ENCODE assay signal across 11 mouse cellular contexts in the genomic region with DNA sequence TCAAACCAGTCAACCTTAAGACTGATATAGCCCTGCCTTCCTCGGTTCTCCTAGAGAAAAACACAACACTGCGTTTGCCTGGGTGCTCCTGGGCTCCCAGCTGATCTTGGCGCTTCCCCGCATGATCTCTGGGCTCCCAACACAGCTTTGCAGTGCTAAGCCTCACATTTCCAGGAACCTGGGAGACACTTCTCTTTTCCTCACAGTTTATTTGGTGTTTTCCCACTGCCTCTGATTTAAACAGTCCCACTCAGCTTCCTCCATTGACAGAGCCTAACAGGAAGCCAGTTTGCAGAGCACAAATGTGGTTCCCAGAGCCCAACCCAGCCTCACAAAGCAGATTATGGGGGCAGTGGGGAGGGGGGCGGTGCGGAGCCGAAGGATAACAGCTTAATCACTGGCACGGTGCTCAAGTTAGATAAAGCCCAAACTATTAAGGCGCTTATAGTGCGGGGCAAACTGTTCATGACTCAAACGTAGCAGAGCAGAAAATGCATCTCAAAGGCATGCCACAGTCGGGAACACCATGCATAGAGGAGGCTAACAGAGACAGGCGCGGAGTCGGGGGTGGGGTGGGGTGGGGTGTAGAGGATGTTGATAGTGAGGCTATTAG. TPM values are rescaled to one million over a fixed set of nuclear protein-coding genes. Genes with fewer than 3 reads are reported as not detected.
DNase-seq lines count a peak whose midpoint lies in the region; ATAC-seq and TF ChIP-seq lines count a peak whose summit lies in the region.
"Had no signal": no experiment of that assay in that cellular context is flagged by ENCODE, and none has a peak within 500 bp of the region (broad histone marks: within the 10 kb centered on the region; RNA-seq: fewer than 3 reads in every experiment).

No protein-coding gene starts in this region.

- no peak overlapping the region for H3K27ac ChIP-seq in kidney, embryonic 14.5 days (ENCODE audit: low read depth, low read length)
- H3K27ac ChIP-seq in kidney, adult 2 months (ENCODE audit: insufficient read depth, low read depth, low read length): no peak overlapping the region
- no peak overlapping the region for H3K27ac ChIP-seq in embryonic facial prominence, embryonic 12.5 days
- H3K27ac ChIP-seq in limb, embryonic 12.5 days: no peak overlapping the region

- no peak for TF ChIP-seq CTCF in kidney, adult 2 months (conservative IDR thresholded peaks at IDR 0.05; ENCODE audit: insufficient read depth, insufficient read length, low read depth, low read length)

- no peak overlapping the region for H3K4me3 ChIP-seq in kidney, embryonic 14.5 days (ENCODE audit: low read length)
- no peak overlapping the region for H3K4me3 ChIP-seq in kidney, adult 2 months (ENCODE audit: insufficient read depth, low read depth, low read length)
- H3K4me3 ChIP-seq in embryonic facial prominence, embryonic 12.5 days: no peak overlapping the region
- H3K4me3 ChIP-seq in limb, embryonic 12.5 days (replicated peaks): 0 out of 2 replicates have a peak overlapping the region, but pooled peaks have one; percentile 10

- no peak overlapping the region for H3K9ac ChIP-seq in kidney, embryonic 14.5 days (ENCODE audit: low read depth, low read length)
- H3K9ac ChIP-seq in embryonic facial prominence, embryonic 12.5 days: no peak overlapping the region
- no peak overlapping the region for H3K9ac ChIP-seq in limb, embryonic 12.5 days (replicated peaks)

- no peaks in the 10 kb centered on the region for H3K27me3 ChIP-seq in kidney, embryonic 14.5 days (ENCODE audit: control insufficient read depth, insufficient read depth, low read length)
- no peaks in the 10 kb centered on the region for H3K27me3 ChIP-seq in kidney, adult 2 months (replicated peaks; ENCODE audit: control insufficient read depth, insufficient read depth, low read length)
- peaks cover 8% of the 10 kb centered on the region; the same call in 1 of the 2 replicates for H3K27me3 ChIP-seq in embryonic facial prominence, embryonic 12.5 days
- H3K27me3 ChIP-seq in limb, embryonic 12.5 days: peaks cover 20% of the 10 kb centered on the region

- no peak for ATAC-seq in kidney, embryonic 14.5 days (ENCODE audit: low FRiP score, low TSS enrichment)
- no peak for ATAC-seq in embryonic facial prominence, embryonic 12.5 days (ENCODE audit: insufficient number of reproducible peaks, insufficient read depth, low FRiP score, low TSS enrichment)
- no peak for ATAC-seq in limb, embryonic 12.5 days (ENCODE audit: insufficient number of reproducible peaks, insufficient read depth, low FRiP score, low TSS enrichment, low read depth)
- no peak for ATAC-seq in cerebellum, adult (ENCODE audit: insufficient number of reproducible peaks, low FRiP score, low TSS enrichment)

- 0 out of 2 replicates have a peak, but pooled peaks cover 2% of the 10 kb centered on the region for H3K9me3 ChIP-seq in kidney, embryonic 14.5 days (ENCODE audit: control insufficient read depth, low read length)
- H3K9me3 ChIP-seq in embryonic facial prominence, embryonic 12.5 days: no peaks in the 10 kb centered on the region
- no peaks in the 10 kb centered on the region; the same call in 1 of the 2 replicates for H3K9me3 ChIP-seq in limb, embryonic 12.5 days
- H3K9me3 ChIP-seq: G1E had no signal

- 10% methylated on average over 15 of the region's 15 CpGs for whole genome bisulfite sequencing in kidney, embryonic 14.5 days
- WGBS in kidney, adult 2 months: 17% methylated on average over 15 of the region's 15 CpGs
- WGBS in embryonic facial prominence, embryonic 12.5 days: 22% methylated on average over 15 of the region's 15 CpGs
- WGBS in limb, embryonic 12.5 days: 18% methylated on average over 15 of the region's 15 CpGs

- no peak for DNase-seq in kidney, adult 2 months
- DNase-seq in retina, embryonic 14.5 days (ENCODE audit: low spot score): peak; percentile 38
- no peak for DNase-seq in cerebellum, adult 9-10 months
- DNase-seq in cerebellum, adult 11-12 months: no peak
- DNase-seq: lung, postnatal 36 days had no signal

- no peaks in the 10 kb centered on the region for H3K4me1 ChIP-seq in kidney, embryonic 14.5 days (ENCODE audit: control insufficient read depth, insufficient read depth, low read length)
- no peaks in the 10 kb centered on the region for H3K4me1 ChIP-seq in kidney, adult 2 months (ENCODE audit: control insufficient read depth, insufficient read depth, low read length)
- H3K4me1 ChIP-seq in embryonic facial prominence, embryonic 12.5 days: no peaks in the 10 kb centered on the region; the same call in 1 of the 2 replicates
- H3K4me1 ChIP-seq in limb, embryonic 12.5 days (replicated peaks): 0 out of 2 replicates have a peak, but pooled peaks cover 7% of the 10 kb centered on the region

- no peak for TF ChIP-seq POLR2A in kidney, adult 2 months (IDR thresholded peaks at IDR 0.05; ENCODE audit: low read depth, low read length)

- H3K36me3 ChIP-seq in kidney, embryonic 14.5 days (ENCODE audit: control insufficient read depth, insufficient read depth, low read length): no peaks in the 10 kb centered on the region
- no peaks in the 10 kb centered on the region for H3K36me3 ChIP-seq in kidney, adult 2 months (ENCODE audit: control insufficient read depth, insufficient read depth, low read length)
- H3K36me3 ChIP-seq in embryonic facial prominence, embryonic 12.5 days: no peaks in the 10 kb centered on the region
- no peaks in the 10 kb centered on the region for H3K36me3 ChIP-seq in limb, embryonic 12.5 days
- H3K36me3 ChIP-seq: G1E had no signal

- H3K4me2 ChIP-seq in kidney, embryonic 14.5 days (replicated peaks; ENCODE audit: low read depth, low read length): 0 out of 2 replicates have a peak overlapping the region, but pooled peaks have one; percentile 1
- peak overlapping the region; percentile 24 for H3K4me2 ChIP-seq in embryonic facial prominence, embryonic 12.5 days (replicated peaks)
- H3K4me2 ChIP-seq in limb, embryonic 12.5 days: peak overlapping the region; percentile 38

RNA-seq across cellular contexts. Expression of gene Hpcal4, which starts 20.6 kb away (rescaled TPM):
- polyA plus RNA-seq in kidney, embryonic 14.5 days (2014; fragmentation: Nextera tagmentation; extraction: Ambion mirVana): 0.83 and 1.0 TPM in 2 replicates
- 0.75 and 0.83 TPM in 2 replicates for polyA plus RNA-seq in kidney, adult 2 months (2012; rRNA removed)
- 0.55 and 0.75 TPM in 2 replicates for polyA plus RNA-seq in embryonic facial prominence, embryonic 12.5 days (2016; fragmentation: Nextera tagmentation; extraction: Ambion mirVana)
- 0.10 and 0.73 TPM in 2 replicates for polyA plus RNA-seq in limb, embryonic 12.5 days (2016; fragmentation: Nextera tagmentation; extraction: Ambion mirVana)
- polyA plus RNA-seq: G1E; spleen, adult 2 months had no signal

RNA-seq across cellular contexts. Expression of gene Ppie, which starts 22.7 kb away (rescaled TPM):
- polyA plus RNA-seq in kidney, embryonic 14.5 days (2014; fragmentation: Nextera tagmentation; extraction: Ambion mirVana): 110 and 138 TPM in 2 replicates
- 14.3 and 17.3 TPM in 2 replicates for polyA plus RNA-seq in kidney, adult 2 months (2012; rRNA removed)
- 108 and 110 TPM in 2 replicates for polyA plus RNA-seq in embryonic facial prominence, embryonic 12.5 days (2016; fragmentation: Nextera tagmentation; extraction: Ambion mirVana)
- 114 and 117 TPM in 2 replicates for polyA plus RNA-seq in limb, embryonic 12.5 days (2016; fragmentation: Nextera tagmentation; extraction: Ambion mirVana)

RNA-seq across cellular contexts. Expression of gene Nt5c1a, which starts 38.9 kb away (rescaled TPM):
- polyA plus RNA-seq in kidney, embryonic 14.5 days (2014; fragmentation: Nextera tagmentation; extraction: Ambion mirVana): 0.16 TPM in 1 of 2 replicates, not detected in the other
- 0.91 and 0.94 TPM in 2 replicates for polyA plus RNA-seq in kidney, adult 2 months (2012; rRNA removed)
- polyA plus RNA-seq in embryonic facial prominence, embryonic 12.5 days (2016; fragmentation: Nextera tagmentation; extraction: Ambion mirVana): not detected in 2 replicates
- polyA plus RNA-seq in limb, embryonic 12.5 days (2016; fragmentation: Nextera tagmentation; extraction: Ambion mirVana): not detected in 2 replicates
- polyA plus RNA-seq: G1E; spleen, adult 2 months had no signal

RNA-seq across cellular contexts. Expression of gene Oxct2b, which starts 46.3 kb away (rescaled TPM):
- polyA plus RNA-seq in kidney, embryonic 14.5 days (2014; fragmentation: Nextera tagmentation; extraction: Ambion mirVana): 0.45 TPM in 1 of 2 replicates, not detected in the other
- polyA plus RNA-seq in kidney, adult 2 months (2012; rRNA removed): 0.11 TPM in 1 of 2 replicates, not detected in the other
- 0.15 and 0.31 TPM in 2 replicates for polyA plus RNA-seq in embryonic facial prominence, embryonic 12.5 days (2016; fragmentation: Nextera tagmentation; extraction: Ambion mirVana)
- not detected in 2 replicates for polyA plus RNA-seq in limb, embryonic 12.5 days (2016; fragmentation: Nextera tagmentation; extraction: Ambion mirVana)

RNA-seq across cellular contexts. Expression of gene Bmp8b, which starts 57.4 kb away (rescaled TPM):
- polyA plus RNA-seq in kidney, embryonic 14.5 days (2014; fragmentation: Nextera tagmentation; extraction: Ambion mirVana): 0.16 and 0.41 TPM in 2 replicates
- 0.03 and 0.14 TPM in 2 replicates for polyA plus RNA-seq in kidney, adult 2 months (2012; rRNA removed)
- polyA plus RNA-seq in embryonic facial prominence, embryonic 12.5 days (2016; fragmentation: Nextera tagmentation; extraction: Ambion mirVana): 0.47 and 0.55 TPM in 2 replicates
- 0.19 and 0.68 TPM in 2 replicates for polyA plus RNA-seq in limb, embryonic 12.5 days (2016; fragmentation: Nextera tagmentation; extraction: Ambion mirVana)
- polyA plus RNA-seq: G1E had no signal
